Mouse (Mus musculus) heart, adult 2 months (tissue): ENCODE measurements around the gene Shld2. TPM values are rescaled to one million over a fixed set of nuclear protein-coding genes. Genes with fewer than 3 reads are reported as not detected.
A peak's percentile ranks its signal among the peaks of the same experiment; 100 is the strongest.

Experiments used
- DNase-seq, 2 experiments: peaks; one replicate each; pipeline ENCODE4 v3.0.0; 2021
- H3K27ac ChIP-seq: fragments of 200-600 bp; 2 replicates; pipeline ENCODE4 v1.8.1; 2022
- H3K27me3 ChIP-seq: fragments of 200-500 bp; 2 replicates; pipeline ENCODE4 v1.6.1; 2012; ENCODE audit warnings: mild to moderate bottlenecking, low read length, inconsistent platforms, mixed read lengths; ENCODE audit not compliant: control insufficient read depth, insufficient read depth
- H3K36me3 ChIP-seq: fragments of 200-500 bp; 2 replicates; pipeline ENCODE4 v1.6.1; 2012; ENCODE audit warnings: low read length, inconsistent platforms; ENCODE audit not compliant: control insufficient read depth, insufficient read depth
- H3K4me1 ChIP-seq: fragments of 200-500 bp; 2 replicates; pipeline ENCODE4 v1.6.1; 2011; ENCODE audit warnings: low read length; ENCODE audit not compliant: control insufficient read depth, insufficient read depth
- H3K4me3 ChIP-seq: fragments of 200-600 bp; 2 replicates; pipeline ENCODE4 v1.8.1; 2022
- H3K79me2 ChIP-seq: fragments of 200-500 bp; replicated peaks from 2 replicates; pipeline ENCODE4 v1.6.1; 2012; ENCODE audit warnings: mild to moderate bottlenecking, inconsistent platforms, low read length, moderate library complexity, mixed read lengths; ENCODE audit not compliant: control insufficient read depth, insufficient read depth
- H3K9ac ChIP-seq: fragments of 200-500 bp; 2 replicates; pipeline ENCODE4 v1.6.1; 2012; ENCODE audit warnings: low read depth, mild to moderate bottlenecking, control low read depth, inconsistent platforms, low read length, mixed read lengths
- CTCF ChIP-seq: fragments of 200-600 bp; IDR thresholded peaks from 2 replicates; pipeline ENCODE4 v1.8.1; 2022; ENCODE audit warnings: antibody characterized with exemption, mild to moderate bottlenecking, moderate library complexity
- EP300 ChIP-seq: fragments of 200-500 bp; IDR thresholded peaks from 2 replicates; pipeline ENCODE4 v1.6.1; 2011; ENCODE audit warnings: low read depth, low read length, control low read depth; ENCODE audit not compliant: insufficient read depth
- POLR2A ChIP-seq: fragments of 200-500 bp; IDR thresholded peaks from 2 replicates; pipeline ENCODE4 v1.6.1; 2011; ENCODE audit warnings: mild to moderate bottlenecking, low read depth, low read length, control low read depth; ENCODE audit not compliant: insufficient read depth
- WGBS: fragments of 180-500 bp; shearing (Covaris S2); methylation state at CpG from one replicate; pipeline ENCODE4 v1.1.7; 2018; 5-methylcytosine and 5-hydroxymethylcytosine counted together
- intact Hi-C: fragments of 180-260 bp; cut with DNase I; formaldehyde crosslinking; loops from one replicate; pipeline ENCODE4 v1.15.1; 2025
- polyA plus RNA-seq: library from polyadenylated mRNA; depleted of rRNA; stranded (reverse); fragments of >200 nt; gene quantifications from 2 replicates; pipeline ENCODE4 v1.2.3, GENCODE M21; 2012
- total RNA-seq, 2 experiments: library from RNA; stranded (reverse); gene quantifications; 2 replicates each; pipeline ENCODE4 v1.2.3; 2021

Gene Shld2
- total and polyA plus RNA-seq, 3 experiments: 2.4 to 9.9 (median 7.8) TPM

- Histone ChIP-seq H3K79me2 (no peaks in the 10 kb centered on the region), H3K4me3 (no peak overlapping the region), H3K27me3 (no peaks in the 10 kb centered on the region), H3K4me1 (peaks cover 6% of the 10 kb centered on the region), H3K9ac (no peak overlapping the region), H3K36me3 (no peaks in the 10 kb centered on the region), H3K27ac (no peak overlapping the region)
- intact Hi-C loops: no loop called here
- no peak for DNase-seq
- no peak for TF ChIP-seq POLR2A
- TF ChIP-seq CTCF: no peak
- TF ChIP-seq EP300: no peak
- WGBS: 69% methylated on average over 11 of the region's 11 CpGs
Observed at GRCm38 (mm10) chr14:34298871-34299700, 11.2 kb downstream of the Shld2 start.

GRCm38 (mm10) chr14:34297634-34298033, 12.7 kb downstream of the Shld2 start:
- Histone ChIP-seq H3K4me1 (peaks cover 3% of the 10 kb centered on the region), H3K27me3 (no peaks in the 10 kb centered on the region), H3K9ac (no peak overlapping the region), H3K79me2 (no peaks in the 10 kb centered on the region), H3K27ac (no peak overlapping the region), H3K4me3 (no peak overlapping the region), H3K36me3 (no peaks in the 10 kb centered on the region)
- TF ChIP-seq CTCF (no peak), EP300 (no peak)
- no peak for DNase-seq
- WGBS: 65% methylated on average over 2 of the region's 2 CpGs
- intact Hi-C loops: no loop called here

- no peak overlapping the region for H3K4me3 ChIP-seq
- H3K27me3 ChIP-seq: no peaks in the 10 kb centered on the region
- intact Hi-C loops: no loop called here
- no peak overlapping the region for H3K9ac ChIP-seq
- no peaks in the 10 kb centered on the region for H3K79me2 ChIP-seq
- WGBS: 36% methylated on average over 4 of the region's 4 CpGs
- no peaks in the 10 kb centered on the region for H3K36me3 ChIP-seq
- DNase-seq: no peak
- no peak for TF ChIP-seq POLR2A
- TF ChIP-seq EP300: no peak
- TF ChIP-seq CTCF: no peak
- H3K27ac ChIP-seq: no peak overlapping the region
- H3K4me1 ChIP-seq: peaks cover 3% of the 10 kb centered on the region
Observed at GRCm38 (mm10) chr14:34297038-34297437, 13.3 kb downstream of the Shld2 start.

GRCm38 (mm10) chr14:34296350-34296749, 13.9 kb downstream of the Shld2 start:
- intact Hi-C loops: no loop called here
- WGBS: 68% methylated on average over 7 of the region's 7 CpGs

GRCm38 (mm10) chr14:34293641-34294040, 16.7 kb downstream of the Shld2 start:
- 94% methylated on average over 3 of the region's 3 CpGs for WGBS
- Histone ChIP-seq H3K27me3 (no peaks in the 10 kb centered on the region), H3K9ac (no peak overlapping the region), H3K36me3 (no peaks in the 10 kb centered on the region), H3K4me1 (peaks cover 3% of the 10 kb centered on the region), H3K4me3 (no peak overlapping the region), H3K79me2 (no peaks in the 10 kb centered on the region), H3K27ac (no peak overlapping the region)
- TF ChIP-seq EP300 (no peak), POLR2A (no peak), CTCF (no peak)
- no peak for DNase-seq
- intact Hi-C loops: no loop called here

More at GRCm38 (mm10) chr14:34296350-34296749, 13.9 kb downstream of the Shld2 start:
- H3K9ac ChIP-seq: no peak overlapping the region
- no peaks in the 10 kb centered on the region for H3K27me3 ChIP-seq
- H3K79me2 ChIP-seq: no peaks in the 10 kb centered on the region
- H3K4me3 ChIP-seq: no peak overlapping the region
- no peak overlapping the region for H3K27ac ChIP-seq
- TF ChIP-seq POLR2A (no peak), EP300 (no peak), CTCF (no peak)
- peak in 1 of 2 experiments; percentile 21 for DNase-seq
- H3K4me1 ChIP-seq: peaks cover 3% of the 10 kb centered on the region
- no peaks in the 10 kb centered on the region for H3K36me3 ChIP-seq

GRCm38 (mm10) chr14:34290229-34290628, 20.1 kb downstream of the Shld2 start:
- WGBS: 52% methylated on average over 1 of the region's 1 CpGs
- H3K79me2 ChIP-seq: no peaks in the 10 kb centered on the region

More at GRCm38 (mm10) chr14:34290229-34290628, 20.1 kb downstream of the Shld2 start:
- Histone ChIP-seq H3K4me1 (no peaks in the 10 kb centered on the region), H3K27me3 (no peaks in the 10 kb centered on the region), H3K27ac (no peak overlapping the region), H3K4me3 (no peak overlapping the region), H3K36me3 (no peaks in the 10 kb centered on the region), H3K9ac (no peak overlapping the region)
- no peak for TF ChIP-seq POLR2A
- no peak for TF ChIP-seq CTCF
- no peak for TF ChIP-seq EP300
- intact Hi-C loops: no loop called here
- no peak for DNase-seq
